Mouse (Mus musculus) heart, embryonic 12.5 days (tissue): ENCODE measurements around the gene Taf1c. TPM values are rescaled to one million over a fixed set of nuclear protein-coding genes. Genes with fewer than 3 reads are reported as not detected.

Experiments
- ATAC-seq: fragments of 200-750 bp; cut with Nextera tagmentation; 2 replicates; pipeline ENCODE4 v1.8.0; 2017; ENCODE audit warnings: moderate TSS enrichment, moderate library complexity; ENCODE audit not compliant: insufficient number of reproducible peaks, low FRiP score
- H3K27ac ChIP-seq: fragments of 300-500 bp; sonication (generic); 2 replicates; pipeline ENCODE4 v1.5.1; 2016; ENCODE audit warnings: mild to moderate bottlenecking, moderate library complexity; ENCODE audit not compliant: poor library complexity, severe bottlenecking
- H3K27me3 ChIP-seq: fragments of 300-500 bp; sonication (generic); replicated peaks from 2 replicates; pipeline ENCODE4 v1.6.1; 2016; ENCODE audit warnings: mild to moderate bottlenecking, moderate library complexity
- H3K36me3 ChIP-seq: fragments of 300-500 bp; sonication (generic); 2 replicates; pipeline ENCODE4 v1.6.1; 2016; ENCODE audit warnings: mild to moderate bottlenecking, moderate library complexity
- H3K4me1 ChIP-seq: fragments of 300-500 bp; sonication (generic); replicated peaks from 2 replicates; pipeline ENCODE4 v1.6.1; 2016; ENCODE audit warnings: mild to moderate bottlenecking
- H3K4me2 ChIP-seq: fragments of 300-500 bp; sonication (generic); 2 replicates; pipeline ENCODE4 v1.6.1; 2016; ENCODE audit warnings: mild to moderate bottlenecking, moderate library complexity
- H3K4me3 ChIP-seq: fragments of 300-500 bp; sonication (generic); 2 replicates; pipeline ENCODE4 v1.5.1; 2016; ENCODE audit warnings: mild to moderate bottlenecking
- H3K9ac ChIP-seq: fragments of 300-500 bp; sonication (generic); 2 replicates; pipeline ENCODE4 v1.6.1; 2016; ENCODE audit warnings: mild to moderate bottlenecking, moderate library complexity
- H3K9me3 ChIP-seq: fragments of 300-500 bp; sonication (generic); replicated peaks from 2 replicates; pipeline ENCODE4 v1.6.1; 2016; ENCODE audit warnings: mild to moderate bottlenecking, moderate library complexity
- WGBS: fragments of 180-500 bp; shearing (Covaris S2); methylation state at CpG from one replicate; pipeline ENCODE4 v1.1.7; 2016; 5-methylcytosine and 5-hydroxymethylcytosine counted together
- polyA plus RNA-seq: library from polyadenylated mRNA; unstranded; fragments of >200 nt; fragmentation: Nextera tagmentation; extraction: Ambion mirVana; gene quantifications from 2 replicates; pipeline ENCODE4 v1.2.1, GENCODE M21; 2016

The Taf1c gene
- polyA plus RNA-seq, 1 experiment from 2014 or later, result 8.6 TPM

DNA sequence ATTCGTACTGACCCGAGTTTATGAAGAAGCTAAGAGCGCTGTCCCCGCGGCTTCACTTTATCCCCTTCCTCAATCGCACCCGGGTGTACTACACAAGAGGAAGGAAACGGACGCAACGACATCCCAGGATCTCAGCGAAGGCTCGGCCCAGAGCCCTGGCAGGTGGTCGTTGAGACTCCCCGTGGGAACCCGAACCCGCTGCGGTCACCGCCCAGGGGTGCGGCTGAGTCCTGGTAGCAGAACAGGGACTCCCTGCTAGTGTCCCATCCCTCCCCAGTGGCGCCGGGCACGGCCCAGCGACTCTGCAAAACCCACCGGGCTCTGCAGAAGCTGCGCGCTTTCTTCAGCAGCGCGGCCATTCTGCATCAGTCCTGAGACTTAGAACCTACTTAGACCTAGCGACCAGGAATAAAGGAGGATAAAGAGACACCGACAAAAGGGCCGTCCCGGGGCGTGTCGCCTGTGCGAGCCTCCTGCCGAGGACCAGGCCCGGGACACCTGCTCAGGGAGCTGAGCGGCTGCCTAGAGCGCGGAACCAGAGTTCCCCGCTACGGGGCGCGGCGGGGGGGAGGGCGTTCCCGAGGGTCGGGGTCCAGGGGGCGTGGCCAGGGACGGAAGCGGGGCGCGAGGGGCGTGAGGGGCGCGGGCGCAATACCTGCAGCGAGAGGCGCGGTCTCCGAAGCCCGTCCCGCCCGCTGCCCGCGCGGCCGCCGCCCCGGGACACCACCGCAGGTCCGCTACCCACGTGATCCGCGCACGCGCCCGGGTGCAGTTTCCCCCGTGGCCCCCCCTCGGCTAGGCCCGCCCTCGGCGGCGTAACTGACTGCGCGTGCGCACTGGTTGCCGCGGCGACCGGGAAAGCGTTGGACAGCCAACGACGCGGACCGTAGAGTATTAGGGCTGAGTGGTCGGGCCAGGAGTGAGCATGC, 30.3 kb downstream of the Taf1c start, which contains the start of the genes Hsdl1 and Dnaaf1:
Gene Hsdl1, minus strand, starts transcription at position 747 of the 929 bp plus-strand sequence.
Gene Dnaaf1, plus strand, starts transcription at position 799 of the 929 bp plus-strand sequence.
- Histone ChIP-seq H3K4me3 (peak within 1 kb of the TSS; percentile 82), H3K9me3 (no peaks in the 10 kb centered on the region), H3K9ac (peak within 1 kb of the TSS; percentile 82), H3K27me3 (peaks cover 21% of the 10 kb centered on the region), H3K27ac (peak within 1 kb of the TSS; percentile 37), H3K36me3 (no peaks in the 10 kb centered on the region), H3K4me1 (peaks cover 21% of the 10 kb centered on the region), H3K4me2 (peak within 1 kb of the TSS; percentile 98)
- ATAC-seq, result peak; percentile 94
- WGBS, result under 1% methylated on average over 97 of the region's 97 CpGs

DNA sequence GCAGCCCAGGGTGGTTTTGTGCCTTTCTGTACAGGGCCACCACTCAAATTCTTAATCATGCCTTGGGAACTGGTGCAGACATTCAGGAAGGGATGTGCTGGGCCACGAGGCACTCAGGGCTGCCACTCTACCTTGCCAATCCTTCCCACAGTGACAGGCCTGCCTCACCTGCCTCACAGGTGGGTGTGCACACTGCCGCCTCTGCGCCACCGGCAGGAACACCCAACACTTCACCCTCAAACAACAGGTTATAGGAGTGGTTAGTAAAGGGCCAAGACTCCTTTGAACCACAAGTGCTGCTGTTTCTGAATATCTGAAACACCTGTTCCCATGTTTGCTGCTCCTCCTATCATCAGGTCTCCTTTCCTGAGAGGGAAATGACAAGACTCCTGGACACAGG, 32.6 kb downstream of the Taf1c start:
- 83% methylated on average over 4 of the region's 4 CpGs for WGBS

DNA sequence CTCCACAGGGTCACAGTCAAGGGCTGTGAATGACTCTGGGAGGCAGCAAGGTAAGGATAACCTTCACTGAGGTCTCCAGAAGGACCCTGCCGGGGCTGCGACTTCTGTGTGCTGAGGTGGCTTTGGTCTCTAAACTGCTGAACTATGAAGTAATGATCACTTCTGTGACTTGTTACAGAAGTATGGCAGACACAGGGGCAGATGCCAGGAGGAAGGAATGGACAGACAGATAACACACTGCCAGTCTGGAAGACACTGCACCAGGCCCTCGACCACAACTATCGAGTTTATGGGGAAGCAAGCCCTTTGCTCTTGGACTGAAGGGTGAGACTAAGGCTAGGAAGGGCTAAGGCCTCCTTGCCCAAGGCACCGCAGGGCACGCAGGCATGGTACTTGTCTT, 33.9 kb downstream of the Taf1c start:
- ATAC-seq, result no peak
- no peak overlapping the region for H3K4me3 ChIP-seq
- H3K27me3 ChIP-seq, result peaks cover 4% of the 10 kb centered on the region
- H3K27ac ChIP-seq, result no peak overlapping the region
- WGBS, result 83% methylated on average over 6 of the region's 6 CpGs
- peaks cover 9% of the 10 kb centered on the region for H3K4me1 ChIP-seq
- H3K4me2 ChIP-seq, result no peak overlapping the region
- no peaks in the 10 kb centered on the region for H3K9me3 ChIP-seq
- no peak overlapping the region for H3K9ac ChIP-seq
- peaks cover 11% of the 10 kb centered on the region for H3K36me3 ChIP-seq

More for the DNA sequence above, 32.6 kb downstream of the Taf1c start:
- H3K27me3 ChIP-seq, result peaks cover 15% of the 10 kb centered on the region
- H3K27ac ChIP-seq, result no peak overlapping the region
- no peaks in the 10 kb centered on the region for H3K9me3 ChIP-seq
- H3K9ac ChIP-seq, result no peak overlapping the region
- peaks cover 9% of the 10 kb centered on the region for H3K4me1 ChIP-seq
- no peak overlapping the region for H3K4me2 ChIP-seq
- ATAC-seq, result no peak
- H3K36me3 ChIP-seq, result peaks cover 4% of the 10 kb centered on the region; the same call in 1 of the 2 replicates
- no peak overlapping the region for H3K4me3 ChIP-seq

DNA sequence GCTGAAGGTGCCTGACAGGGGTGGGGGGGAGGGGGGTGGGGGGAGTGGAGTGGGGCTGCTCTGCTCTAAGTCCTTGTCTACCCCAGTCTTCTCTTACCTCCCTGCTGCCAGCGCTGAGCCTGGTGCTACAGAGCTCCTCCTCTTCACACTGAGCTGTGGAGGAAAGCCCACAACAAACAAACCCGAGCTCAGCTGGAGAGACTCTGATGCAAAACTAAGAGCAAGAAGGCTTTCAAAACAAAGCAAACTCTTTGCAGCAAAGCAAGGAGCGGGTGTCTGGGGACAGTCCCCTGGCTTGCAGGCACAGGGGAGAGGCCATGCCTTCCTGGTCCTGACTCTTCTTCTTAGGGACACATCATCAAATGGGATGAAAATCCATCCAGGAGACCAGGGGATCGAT, 35.1 kb downstream of the Taf1c start:
- ATAC-seq, result no peak
- H3K9ac ChIP-seq, result peak overlapping the region; percentile 32; the same call in 1 of the 2 replicates
- H3K4me3 ChIP-seq, result no peak overlapping the region
- H3K27ac ChIP-seq, result no peak overlapping the region
- H3K9me3 ChIP-seq, result no peaks in the 10 kb centered on the region
- peaks cover 24% of the 10 kb centered on the region for H3K36me3 ChIP-seq
- peaks cover 9% of the 10 kb centered on the region for H3K4me1 ChIP-seq
- no peaks in the 10 kb centered on the region; the same call in 1 of the 2 replicates for H3K27me3 ChIP-seq
- WGBS, result 43% methylated on average over 4 of the region's 4 CpGs
- no peak overlapping the region for H3K4me2 ChIP-seq

DNA sequence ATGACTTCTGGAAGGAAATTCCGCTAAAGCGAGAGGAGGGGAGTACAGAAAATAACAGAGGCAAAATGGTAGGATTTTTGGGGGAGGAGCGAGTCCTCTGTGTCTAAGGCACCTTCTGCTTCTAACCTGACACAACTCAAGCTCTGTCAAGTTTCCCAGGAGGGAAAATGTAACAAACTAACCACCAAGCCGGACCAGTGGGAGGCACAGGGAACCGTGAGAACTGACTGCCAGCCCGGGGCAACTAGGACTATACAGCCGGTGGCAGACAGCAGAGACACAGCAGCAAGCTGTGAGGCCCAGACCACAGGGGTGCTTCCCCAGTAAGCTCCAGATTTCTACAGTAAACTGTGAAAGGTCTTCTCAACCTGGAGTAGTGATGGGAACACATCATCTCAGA, 36.1 kb downstream of the Taf1c start:
- H3K4me3 ChIP-seq, result no peak overlapping the region
- H3K27ac ChIP-seq, result no peak overlapping the region
- H3K9ac ChIP-seq, result no peak overlapping the region
- H3K27me3 ChIP-seq, result no peaks in the 10 kb centered on the region; the same call in 1 of the 2 replicates
- no peak for ATAC-seq
- H3K9me3 ChIP-seq, result no peaks in the 10 kb centered on the region
- peaks cover 6% of the 10 kb centered on the region for H3K4me1 ChIP-seq
- H3K4me2 ChIP-seq, result no peak overlapping the region
- peaks cover 32% of the 10 kb centered on the region for H3K36me3 ChIP-seq
- 64% methylated on average over 7 of the region's 7 CpGs for WGBS

DNA sequence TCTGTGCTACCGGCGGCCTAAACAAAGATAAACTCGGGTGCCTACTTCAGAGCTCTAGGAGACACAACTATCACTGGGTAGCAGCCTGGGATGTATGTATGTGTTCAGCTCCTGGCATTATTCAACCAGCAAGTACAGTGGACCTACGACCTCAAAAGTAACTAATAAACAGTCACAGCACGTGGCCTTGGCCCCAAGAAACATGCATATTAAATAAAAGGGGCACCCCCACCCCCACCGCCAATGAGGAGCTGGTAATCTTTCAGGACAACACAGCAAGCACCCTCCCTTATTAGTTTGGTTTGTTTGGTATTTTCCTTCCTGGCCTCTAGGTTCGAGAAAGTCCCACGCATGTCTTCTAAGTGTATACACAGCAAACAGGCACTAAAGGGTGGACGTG, 36.8 kb downstream of the Taf1c start:
- H3K4me2 ChIP-seq, result no peak overlapping the region
- WGBS, result 86% methylated on average over 9 of the region's 9 CpGs
- ATAC-seq, result no peak
- H3K4me3 ChIP-seq, result no peak overlapping the region
- H3K9ac ChIP-seq, result no peak overlapping the region
- peaks cover 38% of the 10 kb centered on the region for H3K36me3 ChIP-seq
- H3K9me3 ChIP-seq, result no peaks in the 10 kb centered on the region
- peaks cover 2% of the 10 kb centered on the region; the same call in 1 of the 2 replicates for H3K4me1 ChIP-seq
- no peaks in the 10 kb centered on the region; the same call in 1 of the 2 replicates for H3K27me3 ChIP-seq
- H3K27ac ChIP-seq, result no peak overlapping the region

DNA sequence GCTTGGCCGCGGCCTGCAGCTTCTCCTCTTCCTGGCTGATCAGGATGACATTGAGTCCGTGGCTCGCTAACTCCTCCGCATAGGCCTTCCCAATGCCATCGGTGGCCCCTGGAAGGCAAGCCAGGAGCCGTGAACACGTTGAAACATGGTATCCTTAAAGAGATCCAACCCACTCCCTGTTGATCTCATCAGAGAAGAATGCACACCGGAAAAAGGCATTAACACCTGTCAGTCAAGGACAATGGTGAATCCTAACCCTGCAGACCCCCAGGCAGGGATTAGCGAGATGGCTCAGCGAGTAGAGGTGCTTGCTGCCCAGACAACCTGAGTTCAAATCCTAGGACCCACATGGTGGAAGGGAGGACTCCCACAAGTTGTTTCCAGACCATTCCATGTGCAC, 38.7 kb downstream of the Taf1c start:
- Histone ChIP-seq H3K27ac (no peak overlapping the region), H3K36me3 (peaks cover 54% of the 10 kb centered on the region), H3K9ac (no peak overlapping the region), H3K9me3 (no peaks in the 10 kb centered on the region), H3K27me3 (no peaks in the 10 kb centered on the region), H3K4me2 (no peak overlapping the region), H3K4me1 (peaks cover 2% of the 10 kb centered on the region; the same call in 1 of the 2 replicates), H3K4me3 (no peak overlapping the region)
- WGBS, result 61% methylated on average over 11 of the region's 11 CpGs
- ATAC-seq, result no peak

DNA sequence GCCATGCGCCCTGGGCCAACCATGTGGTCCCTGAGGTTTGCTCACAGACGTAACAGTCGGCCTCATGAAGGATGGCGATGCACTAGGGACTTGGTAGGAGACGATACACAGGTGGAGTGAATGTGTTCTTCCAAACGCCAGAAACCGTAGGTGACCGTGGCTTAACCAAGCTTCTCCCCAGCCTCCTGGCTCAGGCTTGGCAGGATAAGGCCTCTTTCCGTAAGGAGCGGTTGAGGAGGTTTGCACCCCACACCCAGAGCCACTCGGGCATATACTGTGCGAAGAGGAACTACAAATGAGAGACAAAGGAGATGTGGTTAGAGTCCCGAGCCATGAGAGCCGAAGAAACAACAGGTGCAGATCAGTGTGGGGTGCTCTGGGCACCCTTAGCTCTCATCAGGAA, 41.2 kb downstream of the Taf1c start:
- ATAC-seq, result no peak
- no peak overlapping the region for H3K27ac ChIP-seq
- H3K4me3 ChIP-seq, result no peak overlapping the region
- H3K9me3 ChIP-seq, result no peaks in the 10 kb centered on the region
- 90% methylated on average over 14 of the region's 14 CpGs for WGBS
- H3K36me3 ChIP-seq, result peaks cover 58% of the 10 kb centered on the region
- no peak overlapping the region for H3K4me2 ChIP-seq
- H3K9ac ChIP-seq, result no peak overlapping the region
- H3K27me3 ChIP-seq, result no peaks in the 10 kb centered on the region
- no peaks in the 10 kb centered on the region for H3K4me1 ChIP-seq

DNA sequence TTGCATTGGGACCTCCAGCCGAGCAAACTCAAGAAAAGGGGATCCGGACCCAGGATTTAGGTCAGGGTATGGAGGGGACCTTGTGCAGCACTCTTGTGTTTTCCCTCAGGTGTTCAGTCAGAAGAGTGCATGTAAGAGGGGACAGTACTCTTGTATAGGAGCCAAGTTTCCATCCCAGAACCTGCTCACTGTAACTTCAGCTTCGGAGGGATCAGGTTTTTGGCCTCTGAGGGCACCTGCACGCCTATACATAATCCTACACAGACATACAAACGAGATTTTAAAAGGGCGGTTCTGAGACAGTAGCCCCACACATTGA, 45.7 kb downstream of the Taf1c start:
- Histone ChIP-seq H3K9ac (peak overlapping the region; percentile 64; the same call in 1 of the 2 replicates), H3K9me3 (no peaks in the 10 kb centered on the region), H3K27me3 (no peaks in the 10 kb centered on the region), H3K36me3 (peaks cover 30% of the 10 kb centered on the region), H3K27ac (no peak overlapping the region), H3K4me2 (peak overlapping the region; percentile 97), H3K4me1 (peaks cover 19% of the 10 kb centered on the region), H3K4me3 (peak overlapping the region; percentile 91; the same call in 1 of the 2 replicates)
- no peak for ATAC-seq
- WGBS, result 88% methylated on average over 6 of the region's 6 CpGs

DNA sequence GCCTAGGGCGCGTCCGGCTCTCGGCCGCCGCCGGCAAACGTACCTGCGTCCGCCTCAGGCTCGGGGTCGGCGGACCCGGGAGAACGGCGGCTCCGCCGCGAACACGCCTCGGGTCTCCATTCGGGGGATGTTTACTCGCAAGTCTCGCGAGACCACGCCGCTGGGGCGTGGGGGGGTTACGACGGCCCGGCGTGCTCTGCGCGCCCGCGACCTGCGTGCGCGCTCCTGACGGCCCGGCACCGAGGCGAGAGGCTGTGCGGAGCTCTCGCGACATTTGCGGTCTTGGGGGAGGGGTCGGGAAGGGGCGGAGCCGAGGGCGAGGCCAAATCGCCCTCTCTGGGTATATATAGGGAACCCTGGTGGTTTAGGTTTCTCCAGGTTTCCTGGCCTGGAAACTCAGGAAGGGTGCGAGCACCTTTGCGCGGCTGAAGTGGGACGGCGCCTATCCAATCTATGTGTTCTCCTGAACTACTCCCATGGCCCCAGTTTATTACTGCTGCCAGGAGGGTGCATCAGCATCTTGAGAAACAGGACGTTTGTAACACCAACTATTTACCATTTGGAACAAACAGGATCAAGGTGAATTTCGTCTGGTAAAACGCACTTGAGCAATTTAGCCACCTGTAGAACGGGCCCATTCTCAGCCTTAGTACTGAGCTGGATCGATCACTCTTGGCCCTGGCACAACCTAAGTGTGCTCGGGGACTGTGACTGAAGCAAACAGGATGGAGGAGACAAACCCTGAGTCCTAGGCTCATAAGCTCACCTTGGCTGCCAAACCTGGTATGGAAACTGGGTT, 46.2 kb downstream of the Taf1c start, which contains the start of gene Mbtps1:
Gene Mbtps1, minus strand, starts transcription at position 133 of the 799 bp plus-strand sequence.
- Histone ChIP-seq H3K4me3 (peak within 1 kb of the TSS; percentile 91), H3K27me3 (no peaks in the 10 kb centered on the region), H3K36me3 (peaks cover 24% of the 10 kb centered on the region), H3K4me1 (peaks cover 20% of the 10 kb centered on the region), H3K9ac (peak within 1 kb of the TSS; percentile 90), H3K9me3 (no peaks in the 10 kb centered on the region), H3K4me2 (peak within 1 kb of the TSS; percentile 97), H3K27ac (peak within 1 kb of the TSS; percentile 86)
- ATAC-seq, result peak; percentile 99
- 7% methylated on average over 63 of the region's 63 CpGs for WGBS
